Mouse (Mus musculus) CH12.LX (cell line): ENCODE measurements around the gene Trak2. TPM values are rescaled to one million over a fixed set of nuclear protein-coding genes. Genes with fewer than 3 reads are reported as not detected.
"Not testable (repeated sequence)": the region's sequence is repeated elsewhere in the genome, so short reads cannot be mapped to it uniquely, and the experiment has no call there.

ENCODE experiments used
- DNase-seq: peaks from one replicate; pipeline ENCODE4 v3.0.0-alpha.2; 2013; ENCODE audit errors: extremely low read depth
- H3K27ac ChIP-seq: 2 replicates; pipeline ENCODE4 v1.5.1; 2012; ENCODE audit warnings: low read depth, mild to moderate bottlenecking, control low read depth, moderate library complexity; ENCODE audit not compliant: insufficient read depth
- H3K27me3 ChIP-seq: replicated peaks from 2 replicates; pipeline ENCODE3; 2012; ENCODE audit warnings: inconsistent platforms
- H3K36me3 ChIP-seq, 2 experiments: replicated peaks in 1 of 2; 2 replicates each; pipeline versions ENCODE3 to v1.6.1; 2012; ENCODE audit warnings: inconsistent platforms in 1 of 2, low read length in 1 of 2, mild to moderate bottlenecking in 1 of 2, mixed read lengths in 1 of 2, moderate library complexity in 1 of 2; ENCODE audit not compliant: control insufficient read depth in 1 of 2, insufficient read depth in 1 of 2
- H3K4me1 ChIP-seq, 2 experiments: 2 replicates each; pipeline ENCODE4 v1.6.1; 2012; ENCODE audit warnings: inconsistent platforms in 1 of 2, moderate library complexity in 1 of 2; ENCODE audit not compliant: insufficient read depth in 2 of 2, control insufficient read depth in 1 of 2
- H3K4me2 ChIP-seq: 2 replicates; pipeline ENCODE4 v1.6.1; 2012; ENCODE audit warnings: low read depth, mild to moderate bottlenecking, control low read depth; ENCODE audit not compliant: poor library complexity, insufficient read depth, severe bottlenecking
- H3K4me3 ChIP-seq, 3 experiments: fragments of 150-350 bp in 1 of 3; sonication (generic) in 1 of 3; replicated peaks in 1 of 3; 2 replicates each; pipeline versions ENCODE3 to v1.5.1; 2011 to 2012; ENCODE audit warnings: low read depth in 2 of 3, low read length in 2 of 3, mild to moderate bottlenecking in 2 of 3, moderate library complexity in 2 of 3, control low read depth in 1 of 3, improper control_type of control experiment in 1 of 3, inconsistent platforms in 1 of 3, mixed read lengths in 1 of 3; ENCODE audit not compliant: poor library complexity in 1 of 3
- H3K79me2 ChIP-seq: replicated peaks from 2 replicates; pipeline ENCODE4 v1.6.1; 2012; ENCODE audit warnings: mild to moderate bottlenecking, moderate library complexity; ENCODE audit not compliant: control insufficient read depth, poor library complexity, insufficient read depth, severe bottlenecking; ENCODE audit errors: extremely low read depth
- H3K9ac ChIP-seq: 2 replicates; pipeline ENCODE4 v1.6.1; 2012; ENCODE audit warnings: low read depth, mild to moderate bottlenecking, control low read depth, moderate library complexity; ENCODE audit not compliant: insufficient read depth
- H3K9me3 ChIP-seq: replicated peaks from 2 replicates; pipeline ENCODE3; 2012; ENCODE audit warnings: low read length, inconsistent platforms, mixed read lengths
- CHD2 ChIP-seq: IDR thresholded peaks from 2 replicates; pipeline ENCODE4 v1.6.1; 2011; ENCODE audit warnings: low read length, improper control_type of control experiment
- CTCF ChIP-seq, 2 experiments: IDR thresholded peaks in 1 of 2; conservative IDR thresholded peaks in 1 of 2; 2 replicates each; pipeline ENCODE4 v1.5.1; 2011 to 2012; ENCODE audit warnings: low read depth in 2 of 2, low read length in 2 of 2, improper control_type of control experiment in 1 of 2, inconsistent platforms in 1 of 2, mild to moderate bottlenecking in 1 of 2, moderate library complexity in 1 of 2
- EP300 ChIP-seq: IDR thresholded peaks from 2 replicates; pipeline ENCODE4 v1.6.1; 2011; ENCODE audit warnings: low read length, improper control_type of control experiment
- IRF4 ChIP-seq: IDR thresholded peaks from 2 replicates; pipeline ENCODE4 v1.6.1; 2014; ENCODE audit warnings: low read depth, mild to moderate bottlenecking, inconsistent platforms, low read length, improper control_type of control experiment
- JUND ChIP-seq: conservative IDR thresholded peaks from 2 replicates; pipeline ENCODE4 v1.6.1; 2011; ENCODE audit warnings: low read depth, low read length, improper control_type of control experiment
- MEF2A ChIP-seq: IDR thresholded peaks from 2 replicates; pipeline ENCODE4 v1.6.1; 2014; ENCODE audit warnings: low read depth, mild to moderate bottlenecking, inconsistent platforms, low read length, improper control_type of control experiment, borderline replicate concordance
- MYC ChIP-seq: IDR thresholded peaks from 2 replicates; pipeline ENCODE4 v1.6.1; 2011; ENCODE audit warnings: low read depth, mild to moderate bottlenecking, improper control_type of control experiment, low read length
- NRF1 ChIP-seq: IDR thresholded peaks from 2 replicates; pipeline ENCODE4 v1.6.1; 2014; ENCODE audit warnings: low read depth, mild to moderate bottlenecking, inconsistent platforms, low read length, improper control_type of control experiment, moderate library complexity
- PAX5 ChIP-seq: IDR thresholded peaks from 2 replicates; pipeline ENCODE4 v1.6.1; 2012; ENCODE audit warnings: low read length, inconsistent platforms, mixed read lengths
- POLR2A ChIP-seq: IDR thresholded peaks from 2 replicates; pipeline ENCODE4 v1.6.1; 2011; ENCODE audit warnings: low read depth, mild to moderate bottlenecking, improper control_type of control experiment, low read length
- RAD21 ChIP-seq: IDR thresholded peaks from 2 replicates; pipeline ENCODE4 v1.6.1; 2011; ENCODE audit warnings: low read depth, mild to moderate bottlenecking, low read length, improper control_type of control experiment, moderate library complexity
- SMC3 ChIP-seq: IDR thresholded peaks from 2 replicates; pipeline ENCODE4 v1.6.1; 2011; ENCODE audit warnings: low read depth, low read length, improper control_type of control experiment
- TCF12 ChIP-seq: IDR thresholded peaks from 2 replicates; pipeline ENCODE4 v1.6.1; 2014; ENCODE audit warnings: low read depth, mild to moderate bottlenecking, inconsistent platforms, low read length, improper control_type of control experiment
- ZC3H11A ChIP-seq: IDR thresholded peaks from 2 replicates; pipeline ENCODE4 v1.6.1; 2012; ENCODE audit warnings: low read depth, mild to moderate bottlenecking, inconsistent platforms, low read length, improper control_type of control experiment
- ZKSCAN1 ChIP-seq: IDR thresholded peaks from 2 replicates; pipeline ENCODE4 v1.6.1; 2012; ENCODE audit warnings: low read depth, inconsistent platforms, low read length, improper control_type of control experiment, borderline replicate concordance
- ZMIZ1 ChIP-seq: IDR thresholded peaks from 2 replicates; pipeline ENCODE4 v1.6.1; 2012; ENCODE audit warnings: low read depth, mild to moderate bottlenecking, inconsistent platforms, low read length, improper control_type of control experiment
- ZNF384 ChIP-seq: IDR thresholded peaks from 2 replicates; pipeline ENCODE4 v1.6.1; 2012; ENCODE audit warnings: low read depth, low read length, improper control_type of control experiment, inconsistent platforms
- dilution Hi-C: fragments of 300-500 bp; cut with MboI; formaldehyde crosslinking; loops from 2 replicates; pipeline ENCODE4 v1.14.3; 2020; ENCODE audit warnings: low sequenced_read_pairs; ENCODE audit not compliant: extremely low pct_unique_long_range_greater_than_20kb, extremely low pct_ligation_motif_present
- in situ Hi-C: fragments of 300-500 bp; cut with MboI; formaldehyde crosslinking; loops from 3 replicates; pipeline ENCODE4 v1.14.3; 2019; ENCODE audit warnings: low sequenced_read_pairs, low pct_ligation_motif_present, low pct_unique_long_range_greater_than_20kb, mixed read lengths
- polyA plus RNA-seq: library from polyadenylated mRNA; unstranded; fragments of >175 nt; gene quantifications from 2 replicates; pipeline ENCODE4 v1.2.1, GENCODE M21; 2012; ENCODE audit warnings: low read depth; ENCODE audit not compliant: insufficient read length
- total RNA-seq, 2 experiments: library from RNA; depleted of rRNA; stranded (reverse); fragments of 300-350 nt in 1 of 2; fragments of >200 nt in 1 of 2; gene quantifications; 2 replicates each; pipeline ENCODE4 v1.2.3; 2012 to 2014

Gene Trak2
- total and polyA plus RNA-seq, 3 experiments: 7.7 to 16.7 (median 11.4) TPM

DNA sequence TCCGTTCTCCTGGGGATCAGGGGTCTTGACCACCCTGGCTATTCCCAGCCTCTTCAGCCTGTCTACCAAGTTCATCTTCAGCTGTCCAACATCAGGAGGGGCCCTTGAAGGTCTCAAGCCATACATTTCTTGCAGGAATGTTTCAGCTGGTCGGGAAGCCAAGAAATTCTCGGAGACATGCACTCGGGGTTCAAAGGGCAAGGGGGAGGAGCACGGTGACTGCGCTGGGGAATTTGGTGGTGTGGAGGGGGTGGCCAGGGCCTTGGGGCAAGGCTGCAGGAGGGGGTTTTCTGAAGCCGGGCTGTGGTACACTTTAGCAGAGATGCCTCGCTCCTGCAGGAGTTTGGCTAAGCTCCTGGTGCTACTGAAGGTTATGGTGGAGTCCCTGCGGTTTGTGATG is 69.5 kb downstream of the Trak2 start:
- H3K27me3 ChIP-seq: no peaks in the 10 kb centered on the region
- no peak overlapping the region for H3K4me2 ChIP-seq
- dilution Hi-C loops (no loop called here), in situ Hi-C loops (no loop called here)
- no peaks in the 10 kb centered on the region for H3K79me2 ChIP-seq
- H3K36me3 ChIP-seq: peaks cover 32 to 64% of the 10 kb centered on the region in 2 experiments
- peaks cover 0 to 20% of the 10 kb centered on the region in 2 experiments; a peak in 2 of 4 replicates for H3K4me1 ChIP-seq
- no peak for DNase-seq
- H3K27ac ChIP-seq: no peak overlapping the region
- no peak for TF ChIP-seq ZNF384
- TF ChIP-seq ZMIZ1: no peak
- TF ChIP-seq CHD2: no peak
- TF ChIP-seq RAD21: no peak
- no peak for TF ChIP-seq POLR2A
- no peak for TF ChIP-seq ZKSCAN1
- no peak for TF ChIP-seq PAX5
- no peaks in the 10 kb centered on the region for H3K9me3 ChIP-seq
- H3K4me3 ChIP-seq: no peak overlapping the region
- H3K9ac ChIP-seq: no peak overlapping the region

DNA sequence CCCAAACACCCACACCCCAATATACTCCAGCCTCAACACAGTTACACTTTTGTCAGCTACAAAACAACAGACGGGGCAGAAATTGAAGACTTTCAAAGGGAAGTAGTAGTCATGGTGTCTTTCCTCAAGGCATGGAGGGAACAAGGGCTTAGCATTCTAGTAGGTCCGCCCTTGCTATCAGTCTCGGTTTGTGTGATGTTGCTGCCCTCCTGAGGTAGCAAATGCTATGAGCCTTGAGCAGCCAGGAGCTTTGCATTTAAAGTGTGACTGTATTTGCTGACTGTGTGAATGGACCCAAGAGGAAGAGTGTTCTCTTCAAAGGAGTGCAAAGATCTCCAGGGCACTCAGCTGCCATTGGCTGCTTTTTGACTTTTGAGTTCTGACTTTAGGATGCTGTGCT is 75.7 kb downstream of the Trak2 start:
- Histone ChIP-seq H3K4me1 (peaks cover 0 to 42% of the 10 kb centered on the region in 2 experiments; a peak in 2 of 4 replicates), H3K36me3 (peaks cover 0 to 19% of the 10 kb centered on the region in 2 experiments)
- H3K79me2 ChIP-seq, dilution Hi-C loops, H3K4me2 ChIP-seq, H3K27ac ChIP-seq, H3K4me3 ChIP-seq, H3K27me3 ChIP-seq, H3K9ac ChIP-seq, H3K9me3 ChIP-seq: not testable (repeated sequence)
- in situ Hi-C loops: loop anchor here (10.0 kb wide), 2 partner anchors 93 to 133 kb away; no protein-coding TSS in a partner anchor
- peak; percentile 36 to 70; a peak in 3 of 4 replicates for TF ChIP-seq CTCF (conservative IDR thresholded peaks at IDR 0.05 in 1 of 2, IDR thresholded peaks at IDR 0.05 in 1 of 2; ENCODE audit: low read depth in 2 of 2, low read length in 2 of 2)
- TF ChIP-seq NRF1: 0 out of 2 replicates have a peak, but pooled peaks have one; percentile 14
- TF ChIP-seq MYC: 0 out of 2 replicates have a peak, but pooled peaks have one; percentile 20
- TF ChIP-seq ZC3H11A: peak; percentile 53
- peak; percentile 71 for TF ChIP-seq RAD21
- TF ChIP-seq SMC3: peak; percentile 76
- peak; percentile 77 for DNase-seq

DNA sequence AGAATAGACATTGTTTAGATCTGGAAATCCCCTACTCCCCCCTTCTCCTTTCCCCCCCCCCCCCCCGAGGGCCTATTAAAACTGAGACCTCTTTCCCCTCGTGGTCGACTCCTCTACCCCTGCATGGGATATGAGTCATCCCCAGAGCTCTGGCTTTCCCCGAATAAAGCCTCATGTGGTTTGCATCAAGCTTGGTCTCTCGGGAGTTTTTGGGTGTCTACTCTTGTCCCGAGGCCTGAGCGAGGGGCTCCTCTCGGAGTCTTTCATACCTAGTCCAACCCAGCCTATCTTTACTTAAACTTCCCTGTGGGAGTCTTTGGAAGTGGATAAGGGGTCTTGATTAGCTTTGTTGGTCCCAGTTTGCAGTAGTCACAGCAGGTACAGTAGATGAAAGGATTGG is 80.8 kb downstream of the Trak2 start:
- H3K27ac ChIP-seq, H3K4me3 ChIP-seq, dilution Hi-C loops, H3K36me3 ChIP-seq, H3K9me3 ChIP-seq, H3K9ac ChIP-seq, H3K79me2 ChIP-seq, H3K27me3 ChIP-seq, H3K4me2 ChIP-seq: not testable (repeated sequence)
- TF ChIP-seq TCF12 (peak; percentile 36; the same call in 1 of the 2 replicates), MEF2A (peak; percentile 27; the same call in 1 of the 2 replicates), JUND (0 out of 2 replicates have a peak, but pooled peaks have one; percentile 15), IRF4 (0 out of 2 replicates have a peak, but pooled peaks have one; percentile 39), EP300 (peak; percentile 36; the same call in 1 of the 2 replicates)
- DNase-seq: peak; percentile 54
- H3K4me1 ChIP-seq: peaks cover 0 to 31% of the 10 kb centered on the region in 2 experiments; a peak in 2 of 4 replicates
- in situ Hi-C loops: loop anchor here (10.0 kb wide), 2 partner anchors 88 to 128 kb away; no protein-coding TSS in a partner anchor

DNA sequence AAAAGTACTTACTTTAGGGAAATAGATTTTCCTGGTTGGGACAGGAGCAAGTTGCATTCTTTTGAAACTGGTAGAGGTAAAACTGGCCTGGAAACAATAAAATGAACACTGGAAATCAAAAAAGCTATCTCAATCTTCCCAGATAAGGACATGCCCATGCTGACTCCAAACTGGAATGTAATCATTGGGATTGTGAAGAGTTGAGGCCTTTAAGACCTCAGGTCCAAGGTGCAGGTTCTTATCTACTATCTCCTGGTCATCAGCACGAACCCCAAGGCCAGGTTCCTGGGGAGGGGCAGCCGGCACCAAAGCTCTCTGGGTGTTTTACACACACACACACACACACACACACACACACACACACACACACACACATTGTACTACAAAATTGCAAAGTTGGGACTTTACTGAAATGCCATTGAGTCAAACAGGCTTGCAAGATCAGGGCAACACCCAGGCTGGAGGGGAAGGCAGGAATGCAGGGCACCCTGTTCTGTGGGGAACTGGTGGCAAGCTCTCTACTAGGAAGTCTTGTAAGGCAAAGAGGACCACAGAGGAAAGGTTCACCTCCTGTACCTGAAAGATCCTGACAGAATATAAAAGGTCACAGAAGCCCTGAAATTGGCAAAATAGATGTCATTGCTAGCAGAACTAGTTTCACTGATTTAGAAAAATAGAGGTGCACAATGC is 81.6 kb downstream of the Trak2 start:
- peaks cover 0 to 27% of the 10 kb centered on the region in 2 experiments; a peak in 2 of 4 replicates for H3K4me1 ChIP-seq
- H3K27me3 ChIP-seq, H3K27ac ChIP-seq, H3K9ac ChIP-seq, H3K79me2 ChIP-seq, dilution Hi-C loops, H3K36me3 ChIP-seq, DNase-seq, H3K9me3 ChIP-seq, H3K4me2 ChIP-seq, H3K4me3 ChIP-seq: not testable (repeated sequence)
- in situ Hi-C loops: loop anchor here (10.0 kb wide), 2 partner anchors 87 to 127 kb away; no protein-coding TSS in a partner anchor
